Mouse (Mus musculus): ENCODE data around the gene Sp1.

Sp1 gene

GRCm38 (mm10) chr15:102473246-102473645 lies 67.3 kb downstream of the Sp1 start:
- DNase-seq (ENCODE audit: low read depth, low spot score): no peak

- no peak for DNase-seq (ENCODE audit: low read depth, low spot score)
Observed at GRCm38 (mm10) chr15:102474520-102474919, 68.6 kb downstream of the Sp1 start.

- DNase-seq (ENCODE audit: low read depth, low spot score): no peak
Observed at GRCm38 (mm10) chr15:102483136-102483535, 77.2 kb downstream of the Sp1 start.

DNA sequence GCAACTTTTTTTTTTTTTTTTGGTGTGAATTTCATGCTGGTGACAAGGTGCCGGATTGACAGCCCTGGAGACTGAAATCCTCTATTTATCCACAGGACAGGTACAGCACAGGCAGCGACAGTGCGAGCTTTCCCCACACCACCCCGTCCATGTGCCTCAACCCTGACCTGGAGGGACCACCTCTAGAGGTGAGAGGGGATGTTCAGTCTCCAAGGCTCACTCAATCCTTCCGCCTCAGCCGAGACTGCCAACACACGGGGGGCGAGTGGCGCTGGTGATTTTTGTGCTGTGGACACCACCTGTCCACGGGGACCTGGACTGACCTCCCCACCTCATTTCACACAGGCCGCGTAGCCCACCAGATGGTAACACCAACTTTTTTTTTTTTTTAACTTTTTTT lies 79.9 kb downstream of the Sp1 start:
- no peak for DNase-seq (ENCODE audit: low read depth, low spot score)

Data from R1 (cell line).